Mouse (Mus musculus) erythroid progenitor cell, adult 5-6 weeks (primary cell): ENCODE data around the gene Ipo13. TPM values are rescaled to one million over a fixed set of nuclear protein-coding genes. Genes with fewer than 3 reads are reported as not detected.

Experiments
- ATAC-seq: replicated peaks from 2 replicates; pipeline ENCODE4 v1.8.0; 2016; ENCODE audit warnings: moderate number of reproducible peaks, mild to moderate bottlenecking, moderate TSS enrichment, inconsistent platforms; ENCODE audit not compliant: poor library complexity, low FRiP score, severe bottlenecking
- total RNA-seq, 2 experiments: library from RNA; stranded (forward) in 1 of 2; stranded (reverse) in 1 of 2; fragments of 150-400 nt in 1 of 2; fragments of 186-747, 209-891 nt in 1 of 2; gene quantifications; 2 replicates each; pipeline versions ENCODE4 v1.2.3 to v1.2.4; 2015 to 2017; ENCODE audit warnings: low replicate concordance in 2 of 2

The Ipo13 gene
- total RNA-seq, 2 experiments from 2014 or later, result 10.5 to 17.9 TPM

DNA sequence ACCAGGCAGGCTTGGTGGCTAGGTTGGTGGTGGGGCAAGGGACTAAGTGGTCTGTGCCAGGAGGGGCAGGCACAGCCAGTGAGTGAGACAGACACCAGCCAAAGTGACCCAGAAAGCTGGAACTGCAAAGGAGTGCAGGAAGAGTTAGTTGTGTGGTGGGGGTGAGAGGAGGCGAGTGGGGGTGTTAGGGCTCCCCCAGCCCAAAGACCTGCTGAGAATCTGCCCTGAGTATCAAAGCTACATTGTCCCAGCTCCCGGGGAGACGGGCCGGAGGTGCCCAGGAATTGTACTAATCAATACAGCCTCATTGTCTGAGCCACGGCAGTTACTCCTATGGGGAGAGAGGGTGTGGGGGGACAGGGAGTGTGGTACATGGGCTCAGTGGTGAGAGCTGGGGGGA lies 65.3 kb downstream of the Ipo13 start:
- no peak for ATAC-seq

DNA sequence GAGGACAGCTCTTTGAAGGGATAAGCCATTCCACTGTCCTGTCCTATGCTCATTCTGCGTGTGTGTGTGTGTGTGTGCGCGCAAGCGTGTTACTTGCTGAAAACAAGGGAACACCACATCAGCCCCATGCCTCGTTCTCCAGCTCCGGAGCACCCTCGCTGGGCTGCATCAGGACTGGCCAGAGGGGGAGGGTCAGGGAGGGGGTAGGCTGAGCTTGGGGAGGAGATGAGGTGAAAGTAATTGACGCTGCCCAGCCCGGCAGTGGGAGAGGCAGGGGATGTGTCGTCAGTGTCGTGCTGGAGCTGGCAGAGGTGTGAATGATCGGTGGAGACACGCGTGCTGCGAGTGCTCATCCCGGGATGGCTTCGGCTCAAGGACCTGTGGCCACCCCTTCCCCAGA lies 65.7 kb downstream of the Ipo13 start:
- no peak for ATAC-seq

DNA sequence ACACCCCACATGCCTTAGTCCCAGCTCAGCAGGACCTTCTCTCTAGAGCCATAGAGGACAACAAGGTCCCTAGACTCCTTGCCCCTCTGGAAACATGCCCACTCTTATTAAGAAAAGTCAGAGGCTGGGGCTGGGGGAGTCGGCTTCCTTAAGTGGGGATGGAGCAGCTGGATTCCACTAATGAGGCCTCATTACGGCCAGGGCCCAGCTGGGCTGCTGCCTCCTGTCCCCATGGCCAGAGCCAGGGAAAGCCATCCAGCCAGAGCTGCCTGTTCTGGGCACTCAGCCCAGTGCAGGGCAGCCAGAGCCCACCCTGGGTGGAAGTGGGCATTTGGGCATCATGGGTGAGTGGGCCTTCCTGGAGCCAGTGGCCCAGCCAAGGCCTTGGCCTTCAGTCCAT lies 67.8 kb downstream of the Ipo13 start:
- ATAC-seq, result no peak

DNA sequence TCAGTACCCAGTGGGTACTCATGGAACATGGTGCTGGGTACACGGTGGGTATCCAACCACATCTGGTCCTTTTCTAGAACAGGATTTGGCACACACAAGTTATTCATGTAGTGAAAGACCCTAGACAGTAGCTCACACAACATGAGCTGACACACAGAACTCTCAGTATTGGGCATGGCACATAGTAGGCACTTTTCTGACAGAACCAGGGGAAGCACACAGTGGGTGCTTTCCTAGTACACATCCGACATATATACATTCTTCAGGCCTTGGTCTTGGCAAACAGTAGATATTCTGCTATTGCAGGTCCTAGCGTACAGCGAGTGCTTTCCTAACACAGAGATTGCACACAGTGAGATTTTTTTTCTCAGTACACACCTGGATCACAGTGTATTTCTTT lies 68.5 kb downstream of the Ipo13 start:
- ATAC-seq, result no peak

DNA sequence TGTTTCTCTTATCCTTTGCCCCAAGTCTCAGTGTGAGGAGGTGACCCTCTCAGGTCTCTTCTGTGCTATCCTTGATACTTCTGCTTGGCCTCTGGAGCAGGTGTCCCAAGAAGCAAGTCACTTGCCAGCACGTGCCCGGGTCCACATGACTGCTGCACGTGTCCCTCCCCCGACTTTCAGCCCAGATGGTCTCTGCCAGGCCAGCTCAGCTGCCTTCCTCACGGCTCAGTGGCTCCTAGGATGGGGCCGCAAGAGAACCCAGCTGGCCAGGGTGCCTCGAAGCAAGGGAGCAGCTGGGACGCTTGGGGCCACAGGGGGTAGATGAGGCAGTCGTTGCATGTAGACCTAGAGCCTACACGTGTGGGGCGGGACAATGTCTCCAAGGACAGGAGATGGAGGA lies 69.5 kb downstream of the Ipo13 start:
- ATAC-seq, result no peak

Other genes with a start within 250 kb of the Ipo13 start
- 10.1 and 13.4 TPM in 2 replicates for gene Dmap1, start 232.7 kb downstream of the Ipo13 start, total RNA-seq (2015; ENCODE audit: low replicate concordance)
- gene Dmap1, start 232.7 kb downstream of the Ipo13 start, total RNA-seq (2017; ENCODE audit: low replicate concordance), result 13.6 and 38.2 TPM in 2 replicates
- not detected in 2 replicates for gene Gm12845, start 190.6 kb downstream of the Ipo13 start, total RNA-seq (2015; ENCODE audit: low replicate concordance)
- gene Gm12845, start 190.6 kb downstream of the Ipo13 start, total RNA-seq (2017; ENCODE audit: low replicate concordance), result not detected in 2 replicates
- not detected in 2 replicates for gene Klf17, start 149.4 kb downstream of the Ipo13 start, total RNA-seq (2015; ENCODE audit: low replicate concordance)
- not detected in 2 replicates for gene Klf17, start 149.4 kb downstream of the Ipo13 start, total RNA-seq (2017; ENCODE audit: low replicate concordance)
- 273 and 276 TPM in 2 replicates for gene Slc6a9, start 80.5 kb downstream of the Ipo13 start, total RNA-seq (2015; ENCODE audit: low replicate concordance)
- 282 and 375 TPM in 2 replicates for gene Slc6a9, start 80.5 kb downstream of the Ipo13 start, total RNA-seq (2017; ENCODE audit: low replicate concordance)
- gene Ccdc24, start 42.4 kb downstream of the Ipo13 start, total RNA-seq (2015; ENCODE audit: low replicate concordance), result 1.3 TPM in 1 of 2 replicates, not detected in the other
- 0.98 and 17.2 TPM in 2 replicates for gene Ccdc24, start 42.4 kb downstream of the Ipo13 start, total RNA-seq (2017; ENCODE audit: low replicate concordance)
- gene B4galt2, start 31.5 kb downstream of the Ipo13 start, total RNA-seq (2015; ENCODE audit: low replicate concordance), result not detected in 2 replicates
- 0.45 TPM in 1 of 2 replicates, not detected in the other for gene B4galt2, start 31.5 kb downstream of the Ipo13 start, total RNA-seq (2017; ENCODE audit: low replicate concordance)
- gene Atp6v0b, start 27.7 kb downstream of the Ipo13 start, total RNA-seq (2015; ENCODE audit: low replicate concordance), result 288 and 327 TPM in 2 replicates
- 61.0 and 77.4 TPM in 2 replicates for gene Atp6v0b, start 27.7 kb downstream of the Ipo13 start, total RNA-seq (2017; ENCODE audit: low replicate concordance)
- gene Dph2, start 23.0 kb downstream of the Ipo13 start, total RNA-seq (2015; ENCODE audit: low replicate concordance), result 0.72 and 0.84 TPM in 2 replicates
- gene Dph2, start 23.0 kb downstream of the Ipo13 start, total RNA-seq (2017; ENCODE audit: low replicate concordance), result 1.2 and 5.9 TPM in 2 replicates
- 12.2 and 14.8 TPM in 2 replicates for gene Artn, start 14.8 kb upstream of the Ipo13 start, total RNA-seq (2015; ENCODE audit: low replicate concordance)
- gene Artn, start 14.8 kb upstream of the Ipo13 start, total RNA-seq (2017; ENCODE audit: low replicate concordance), result 12.0 and 13.0 TPM in 2 replicates
- gene St3gal3, start 219.9 kb upstream of the Ipo13 start, total RNA-seq (2015; ENCODE audit: low replicate concordance), result 5.4 and 10.8 TPM in 2 replicates
- gene St3gal3, start 219.9 kb upstream of the Ipo13 start, total RNA-seq (2017; ENCODE audit: low replicate concordance), result 7.3 and 9.5 TPM in 2 replicates